Mouse (Mus musculus) urinary bladder, postnatal 4 days (tissue): ENCODE measurements around the gene Zbbx.

Experiments used
- DNase-seq, 2 experiments: peaks; one replicate each; pipeline ENCODE4 v3.0.0; 2021 to 2022; ENCODE audit warnings: low spot score in 2 of 2

Zbbx gene

DNA sequence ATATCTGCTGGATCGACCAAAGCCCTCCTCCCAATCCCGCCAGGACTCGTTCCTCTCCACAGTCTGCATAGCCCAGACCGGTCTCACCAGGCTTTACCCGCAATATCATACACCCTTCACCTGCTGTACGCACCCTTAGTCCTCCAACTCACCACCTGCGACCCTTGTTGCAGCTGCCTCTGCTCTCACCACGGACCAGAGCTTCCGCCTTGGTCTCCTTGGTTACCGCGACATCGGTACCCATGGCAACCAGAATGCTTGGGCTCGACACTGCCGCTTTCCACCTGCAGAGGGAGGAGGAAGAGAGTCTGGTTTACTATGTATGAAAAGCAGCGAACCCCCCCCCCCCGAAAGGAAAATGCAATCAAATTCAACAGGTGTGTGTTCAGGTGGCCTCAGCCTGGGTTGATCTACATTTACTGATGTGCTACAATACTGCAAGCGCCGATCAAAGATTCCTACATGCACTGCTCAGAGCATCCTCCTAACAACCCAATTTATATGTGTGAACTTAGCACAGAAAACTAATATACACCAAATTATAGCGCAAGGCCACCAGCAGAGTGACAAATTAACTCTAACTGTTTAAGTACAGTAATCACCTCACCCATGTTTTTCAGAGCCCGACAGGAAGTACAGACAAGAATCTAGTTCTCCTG is at the start of gene Zbbx:
Gene Zbbx (minus strand): TSS at position 197 of the 659 bp plus-strand sequence.
- peak; percentile 21 to 60 for DNase-seq

DNA sequence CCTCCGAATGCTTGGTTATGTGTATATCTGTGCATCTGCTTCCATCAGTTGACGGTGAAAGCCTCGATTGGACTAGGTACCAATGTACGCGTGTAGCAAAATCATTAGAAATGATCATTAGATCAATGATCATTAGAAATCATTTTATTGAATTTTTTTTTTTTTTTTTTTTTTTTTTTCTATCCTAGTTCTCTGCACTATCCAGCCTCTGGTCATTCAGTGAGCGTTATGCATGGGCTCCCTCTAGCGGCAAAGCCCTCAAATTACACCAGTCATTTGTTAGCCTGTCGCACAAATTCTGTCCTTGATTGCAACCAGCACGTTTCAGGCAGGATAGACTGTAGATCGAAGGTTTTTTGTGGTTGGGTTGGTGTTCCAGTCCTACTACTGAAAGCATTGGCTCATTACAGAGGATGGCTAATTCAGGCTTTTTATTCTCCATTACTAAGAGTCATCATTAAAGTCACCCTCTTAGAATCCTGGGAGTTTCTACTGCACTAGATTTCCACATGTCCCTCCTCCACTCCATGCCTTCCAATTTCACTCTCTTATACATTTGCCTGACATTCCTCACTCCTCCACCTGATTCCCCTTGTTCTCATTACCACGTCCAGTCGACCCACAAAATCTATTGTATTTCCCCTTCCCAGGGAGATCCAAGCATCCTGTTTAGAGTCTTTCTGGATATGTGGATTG is 38.1 kb upstream of the Zbbx start:
- peak in 1 of 2 experiments; percentile 61 for DNase-seq

DNA sequence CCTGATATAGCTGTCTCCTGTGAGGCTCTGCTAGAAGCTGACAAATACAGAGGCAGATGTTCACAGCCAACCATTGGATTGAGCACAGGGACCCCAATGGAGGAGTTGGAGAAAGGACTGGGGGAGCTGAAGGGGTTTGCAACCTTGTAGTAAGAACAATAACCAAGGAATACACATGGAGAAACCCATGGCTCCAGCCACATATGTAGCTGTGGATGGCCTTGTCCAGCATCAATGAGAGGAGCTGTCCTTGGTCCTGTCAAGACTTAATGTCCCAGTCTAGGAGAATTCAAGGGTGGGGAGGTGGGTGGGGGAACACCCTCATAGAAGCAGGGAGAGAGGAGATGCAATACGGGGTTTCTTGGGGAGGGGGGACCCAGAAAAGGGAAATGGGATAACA is 17.8 kb upstream of the Zbbx start:
- no peak for DNase-seq

DNA sequence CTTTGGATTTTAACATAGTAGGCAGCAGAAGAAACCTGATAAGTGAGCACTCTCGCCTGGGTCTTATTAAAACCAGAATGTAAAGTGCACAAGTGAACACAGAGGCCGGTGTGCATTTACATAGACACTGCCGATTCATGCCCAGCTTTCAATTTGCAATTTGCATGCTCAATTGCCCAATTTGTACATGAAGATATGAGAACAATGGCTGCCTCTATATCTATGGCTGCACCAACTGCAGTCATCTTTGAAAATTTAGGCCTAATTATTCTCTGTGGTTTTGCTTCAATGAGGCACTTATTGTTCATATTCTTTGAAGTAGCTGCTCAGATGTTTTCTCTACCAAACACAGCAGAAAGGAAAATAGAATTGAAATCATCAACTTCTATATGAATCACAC is 23.0 kb downstream of the Zbbx start:
- DNase-seq: no peak

DNA sequence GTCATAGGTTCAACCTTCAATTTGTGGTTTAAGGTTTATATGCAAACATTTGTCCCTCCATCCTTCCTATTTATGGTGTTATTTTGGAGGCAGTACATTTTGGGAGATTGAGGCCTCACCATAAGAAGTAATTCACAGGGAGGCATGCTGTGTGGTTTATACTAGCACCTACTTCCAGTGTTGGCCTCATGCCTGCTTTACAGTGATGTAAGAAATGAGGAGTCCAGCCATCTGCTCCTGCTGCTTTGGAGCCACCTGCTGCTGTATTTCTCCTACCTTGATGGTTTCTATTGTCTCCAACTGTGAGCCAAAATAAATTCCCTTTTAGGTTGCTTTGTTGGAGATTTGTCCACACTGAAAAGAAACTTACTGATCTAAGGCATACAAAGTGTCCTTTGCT is 60.0 kb downstream of the Zbbx start:
- DNase-seq: no peak

DNA sequence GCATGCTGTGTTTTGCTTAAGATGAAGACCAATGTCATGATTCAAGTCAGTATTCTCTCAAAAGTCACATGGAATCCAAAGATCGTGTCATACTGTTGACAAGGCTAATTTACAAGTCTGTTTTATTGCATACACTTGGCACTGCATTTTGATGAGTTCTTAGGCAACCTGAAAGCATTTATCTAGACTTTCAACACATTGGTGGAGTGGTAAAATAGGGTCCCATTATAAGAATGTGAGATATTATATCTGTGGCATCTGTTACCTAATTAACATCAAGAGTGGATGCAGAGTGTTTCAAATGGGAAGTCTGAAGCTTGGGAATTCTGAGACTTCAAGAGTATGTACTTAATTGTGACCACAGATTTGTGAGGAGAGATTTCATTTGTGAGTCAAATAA is 79.1 kb downstream of the Zbbx start:
- DNase-seq: no peak

DNA sequence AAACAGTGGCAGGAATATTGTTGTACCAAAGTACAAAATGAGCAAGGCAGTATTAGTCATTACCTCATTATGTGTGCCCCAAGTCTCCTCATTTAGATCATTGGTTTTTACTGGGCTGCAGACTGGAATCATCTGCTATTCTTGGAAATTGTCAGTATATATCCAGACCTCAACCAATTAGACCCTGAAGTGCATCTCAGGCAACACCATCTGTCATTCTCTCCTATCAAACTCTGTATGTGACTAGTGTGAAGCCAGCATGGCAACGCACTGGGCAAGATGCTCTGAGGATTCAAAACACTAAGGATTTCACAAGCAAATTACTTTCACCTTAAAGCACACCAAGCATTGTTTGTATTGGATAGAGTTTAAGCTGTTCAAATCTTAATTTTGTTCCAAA is 85.9 kb downstream of the Zbbx start:
- no peak for DNase-seq

DNA sequence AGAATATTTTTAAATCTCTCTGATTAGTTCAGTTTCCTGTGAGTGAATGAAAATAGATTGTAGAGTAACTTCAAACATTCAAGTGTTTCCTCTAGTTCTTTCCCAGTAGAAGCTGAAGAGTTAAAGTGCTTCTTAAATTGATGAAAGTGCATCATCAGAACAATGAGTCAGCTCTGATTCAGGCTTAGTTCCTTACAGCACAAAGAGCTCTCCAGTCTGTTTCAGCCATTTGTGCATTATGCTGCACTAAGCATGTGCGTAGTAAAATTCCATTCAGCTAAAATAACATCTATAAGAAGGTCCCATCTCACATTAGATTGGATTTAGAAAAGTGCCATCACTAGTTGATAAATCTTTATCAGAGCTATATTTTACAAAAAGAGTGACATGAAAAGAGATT is 155.1 kb downstream of the Zbbx start:
- DNase-seq: no peak
